Mouse (Mus musculus) erythroblast, embryonic 14.5 days (primary cell): ENCODE measurements around the gene Capn2.

Experiments used
- GATA1 ChIP-seq: IDR thresholded peaks from 2 replicates; pipeline ENCODE4 v1.6.1; 2012; ENCODE audit warnings: low read length, inconsistent platforms, mixed read lengths
- TAL1 ChIP-seq: IDR thresholded peaks from 3 replicates; pipeline ENCODE4 v1.6.1; 2012; ENCODE audit warnings: low read length, inconsistent platforms, mixed read lengths

DNA sequence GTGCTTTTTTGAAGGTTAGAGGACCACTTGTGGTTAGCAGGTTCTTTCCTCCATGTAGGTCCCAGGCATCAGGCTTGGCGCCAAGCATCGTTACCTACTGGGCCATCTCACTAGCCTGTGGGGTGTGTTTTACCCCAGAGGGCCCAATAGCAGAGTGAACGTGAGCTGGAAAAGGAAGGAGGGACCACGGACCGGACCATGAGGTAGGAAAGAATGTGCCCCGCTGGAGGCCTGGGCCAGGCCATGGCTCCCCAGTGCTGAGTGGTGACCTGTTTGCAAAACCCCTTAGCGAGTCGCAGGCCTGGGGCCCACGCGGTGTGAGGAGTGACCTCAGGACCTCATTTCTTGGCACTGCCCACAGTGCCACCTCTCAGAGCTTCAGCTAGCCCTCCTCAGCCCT is 28.9 kb downstream of the Capn2 start:
- TF ChIP-seq TAL1 (no peak), GATA1 (no peak)
